Mouse (Mus musculus): ENCODE measurements around the gene Bbs12.

- TF ChIP-seq POLR2A (IDR thresholded peaks at IDR 0.05; ENCODE audit: borderline replicate concordance, control insufficient read depth, low read depth, low read length) (no peak), CTCF (IDR thresholded peaks at IDR 0.05; ENCODE audit: control insufficient read depth, insufficient read depth, low read length) (no peak)
Observed at GRCm38 (mm10) chr3:37360729-37361128, 48.4 kb downstream of the Bbs12 start.

Measured in bone marrow, adult 2 months (tissue).